Mouse (Mus musculus): ENCODE data around the gene Ezh1.

GRCm38 (mm10) chr11:101269577-101270116 is 43.4 kb upstream of the Ezh1 start:
- no peak for TF ChIP-seq CTCF (IDR thresholded peaks at IDR 0.05; ENCODE audit: control insufficient read depth, insufficient read depth, low read length)
- TF ChIP-seq POLR2A (IDR thresholded peaks at IDR 0.05; ENCODE audit: borderline replicate concordance, control insufficient read depth, low read depth, low read length): no peak

Measured in bone marrow, adult 2 months (tissue).